Mouse (Mus musculus) heart, postnatal 0 days (tissue): ENCODE measurements around the gene Slf2.

ENCODE experiments used
- CTCF ChIP-seq: IDR thresholded peaks from 2 replicates; pipeline ENCODE4 v1.5.1; 2016; ENCODE audit warnings: antibody characterized with exemption, control low read depth, low read depth
- EP300 ChIP-seq: IDR thresholded peaks from 2 replicates; pipeline ENCODE4 v1.6.1; 2016; ENCODE audit warnings: antibody characterized with exemption, low read depth

DNA sequence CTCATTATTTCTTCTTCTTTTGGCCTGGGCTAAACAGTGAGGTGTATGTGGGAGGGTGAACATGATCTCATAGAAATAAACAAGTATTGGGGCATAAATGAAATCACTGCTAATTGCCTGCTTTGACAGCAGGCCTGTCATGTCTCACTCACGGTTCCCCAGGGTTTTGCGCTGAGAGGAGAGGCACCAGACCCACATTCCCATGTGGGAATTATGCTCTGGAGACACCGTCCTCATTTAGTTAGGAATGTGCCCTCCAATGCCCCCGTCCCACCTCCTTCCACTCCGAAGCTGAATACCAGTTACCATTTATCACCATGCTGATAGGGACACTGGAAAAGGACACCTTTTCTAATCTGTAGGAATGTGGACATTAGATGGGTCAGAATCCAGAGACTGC is 6.3 kb upstream of the Slf2 start:
- TF ChIP-seq CTCF (no peak), EP300 (peak; percentile 47; the same call in 1 of the 2 replicates)
